Mouse (Mus musculus) midbrain, embryonic 13.5 days (tissue): ENCODE data around the gene Cotl1. TPM values are rescaled to one million over a fixed set of nuclear protein-coding genes. Genes with fewer than 3 reads are reported as not detected.

Source experiments
- ATAC-seq: fragments of 200-750 bp; cut with Nextera tagmentation; 2 replicates; pipeline ENCODE4 v1.8.0; 2017; ENCODE audit warnings: mild to moderate bottlenecking, moderate TSS enrichment, moderate library complexity
- H3K27ac ChIP-seq: fragments of 300-500 bp; sonication (generic); 2 replicates; pipeline ENCODE4 v1.5.1; 2015; ENCODE audit warnings: inconsistent platforms, mild to moderate bottlenecking, moderate library complexity
- H3K27me3 ChIP-seq: fragments of 300-500 bp; sonication (generic); 2 replicates; pipeline ENCODE4 v1.6.1; 2015; ENCODE audit warnings: mild to moderate bottlenecking, inconsistent platforms
- H3K36me3 ChIP-seq: fragments of 300-500 bp; sonication (generic); 2 replicates; pipeline ENCODE4 v1.6.1; 2015; ENCODE audit warnings: mild to moderate bottlenecking, inconsistent platforms
- H3K4me1 ChIP-seq: fragments of 300-500 bp; sonication (generic); replicated peaks from 2 replicates; pipeline ENCODE4 v1.6.1; 2015; ENCODE audit warnings: inconsistent platforms
- H3K4me2 ChIP-seq: fragments of 300-500 bp; sonication (generic); replicated peaks from 2 replicates; pipeline ENCODE4 v1.6.1; 2015; ENCODE audit warnings: moderate library complexity, mild to moderate bottlenecking, inconsistent platforms
- H3K4me3 ChIP-seq: fragments of 300-500 bp; sonication (generic); replicated peaks from 2 replicates; pipeline ENCODE4 v1.5.1; 2015; ENCODE audit warnings: mild to moderate bottlenecking, inconsistent platforms
- H3K9ac ChIP-seq: fragments of 300-500 bp; sonication (generic); replicated peaks from 2 replicates; pipeline ENCODE4 v1.6.1; 2015; ENCODE audit warnings: mild to moderate bottlenecking, inconsistent platforms
- H3K9me3 ChIP-seq: fragments of 300-500 bp; sonication (generic); 2 replicates; pipeline ENCODE4 v1.6.1; 2016; ENCODE audit warnings: mild to moderate bottlenecking, inconsistent platforms
- WGBS: fragments of 180-500 bp; shearing (Covaris S2); methylation state at CpG from one replicate; pipeline ENCODE4 v1.1.7; 2015; 5-methylcytosine and 5-hydroxymethylcytosine counted together
- polyA plus RNA-seq: library from polyadenylated mRNA; unstranded; fragments of >200 nt; fragmentation: Nextera tagmentation; extraction: Ambion mirVana; gene quantifications from 2 replicates; pipeline ENCODE4 v1.2.1, GENCODE M21; 2015

Gene Cotl1
- polyA plus RNA-seq, 1 experiment from 2014 or later, result 105 TPM

DNA sequence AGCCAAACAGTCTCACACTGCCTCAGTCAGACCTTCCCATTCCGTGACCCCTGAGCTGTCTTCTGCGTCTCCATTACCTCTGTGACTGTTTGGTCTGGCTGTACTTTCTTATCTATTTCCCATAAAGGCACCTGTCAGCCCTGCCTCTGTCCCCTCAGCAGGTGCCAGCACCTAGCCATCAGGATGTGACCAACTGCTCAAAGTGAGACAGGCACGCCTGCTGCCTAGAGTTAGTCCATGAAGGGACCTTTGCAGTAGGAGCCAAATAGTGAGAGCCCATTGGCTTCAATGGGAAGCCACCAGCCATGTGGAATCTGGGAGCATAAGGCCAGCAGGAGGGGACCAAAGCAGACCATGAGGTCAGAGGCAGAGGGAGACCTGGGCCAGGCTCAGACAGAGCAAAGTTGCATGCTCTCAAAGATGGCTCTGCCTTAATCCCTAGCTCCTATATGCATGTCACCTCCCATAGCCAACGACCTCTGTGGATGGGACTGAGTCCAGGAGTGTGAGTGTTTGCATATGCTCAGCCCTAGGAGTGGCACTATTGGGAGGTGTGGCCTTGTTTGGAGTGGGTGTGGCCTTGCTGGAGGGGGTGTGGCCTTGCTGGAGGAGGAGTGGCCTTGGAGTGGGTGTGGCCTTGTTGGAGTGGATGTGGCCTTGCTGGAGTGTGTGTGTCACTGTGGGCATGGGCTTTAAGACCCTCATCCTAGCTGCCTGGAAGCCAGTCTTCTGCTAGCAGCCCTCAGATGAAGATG lies 59.1 kb downstream of the Cotl1 start:
- no peaks in the 10 kb centered on the region for H3K9me3 ChIP-seq
- no peak overlapping the region for H3K4me3 ChIP-seq
- no peak overlapping the region for H3K9ac ChIP-seq
- no peaks in the 10 kb centered on the region for H3K36me3 ChIP-seq
- no peak overlapping the region for H3K4me2 ChIP-seq
- H3K27me3 ChIP-seq, result no peaks in the 10 kb centered on the region
- peaks cover 33% of the 10 kb centered on the region for H3K4me1 ChIP-seq
- no peak overlapping the region for H3K27ac ChIP-seq
- WGBS, result 78% methylated on average over 4 of the region's 4 CpGs
- ATAC-seq, result no peak

DNA sequence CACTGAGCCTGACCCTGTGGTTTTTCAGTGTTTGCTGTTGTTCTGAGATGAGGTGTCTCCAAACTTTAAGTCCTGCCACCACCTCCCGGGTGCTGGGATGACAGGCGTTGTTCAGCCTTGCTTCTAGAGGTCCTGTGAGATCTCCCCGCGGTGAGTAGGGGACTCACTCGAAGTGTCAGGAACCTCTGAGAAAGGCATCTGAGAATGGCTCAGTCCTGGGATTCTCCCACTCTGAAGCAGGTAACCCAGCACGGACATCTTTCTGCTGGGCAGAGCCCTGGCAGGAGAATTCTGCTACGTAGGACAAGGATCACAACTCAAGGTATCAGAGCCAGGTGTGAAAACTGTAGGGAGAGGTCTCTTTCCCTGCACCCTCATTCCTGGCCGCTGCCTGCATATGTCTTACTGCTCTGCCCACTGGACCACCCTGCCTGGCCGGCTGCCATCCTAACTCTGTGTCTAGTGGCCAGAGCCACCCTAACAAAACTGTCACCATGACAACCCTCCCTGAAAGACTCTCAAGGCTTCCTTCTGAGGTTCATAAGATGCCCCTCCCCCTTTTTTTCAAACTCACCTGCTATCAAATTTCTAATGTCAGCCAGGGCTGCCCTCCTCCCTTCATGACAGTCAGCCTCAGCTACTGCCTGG lies 59.8 kb downstream of the Cotl1 start:
- Histone ChIP-seq H3K9ac (no peak overlapping the region), H3K9me3 (no peaks in the 10 kb centered on the region), H3K36me3 (no peaks in the 10 kb centered on the region), H3K4me3 (no peak overlapping the region), H3K4me2 (no peak overlapping the region), H3K27ac (no peak overlapping the region), H3K4me1 (peaks cover 25% of the 10 kb centered on the region), H3K27me3 (no peaks in the 10 kb centered on the region)
- WGBS, result 78% methylated on average over 9 of the region's 9 CpGs
- ATAC-seq, result no peak

DNA sequence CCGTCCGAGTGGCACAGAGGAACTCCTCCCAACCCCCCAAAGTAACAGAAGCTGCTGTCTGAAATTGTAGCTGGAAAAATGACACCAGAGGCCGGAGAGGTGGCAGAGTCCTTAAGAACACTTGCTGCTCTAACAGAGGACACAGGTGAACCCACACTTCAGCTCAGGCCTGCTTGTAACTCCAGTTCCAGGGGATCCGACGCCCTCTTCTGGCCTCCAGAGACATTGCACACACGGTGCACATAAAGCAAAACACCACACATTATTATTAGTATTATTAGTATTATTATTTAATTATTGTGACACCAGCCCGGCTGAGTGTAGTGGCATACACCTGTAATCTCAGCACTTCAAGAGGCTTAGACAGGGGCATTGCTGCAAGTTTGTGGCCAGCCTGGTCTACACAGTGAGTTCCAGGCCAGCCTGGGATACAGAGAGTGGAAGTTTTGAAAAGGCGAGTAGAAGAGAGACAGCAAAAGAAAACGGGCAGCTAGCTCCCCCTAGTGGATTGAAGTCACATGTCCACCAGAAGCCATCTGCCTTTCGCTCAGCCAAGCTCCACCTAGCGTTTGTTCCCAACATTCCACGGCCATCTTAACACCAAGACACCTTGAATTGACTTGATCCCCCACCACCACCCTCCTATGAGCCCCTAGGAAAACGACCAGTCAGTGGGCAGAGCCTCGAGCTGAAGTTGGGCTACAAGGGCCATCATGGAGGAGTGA lies 61.2 kb downstream of the Cotl1 start:
- ATAC-seq, result peak; percentile 29; the same call in 1 of the 2 replicates
- H3K27me3 ChIP-seq, result no peaks in the 10 kb centered on the region
- peak overlapping the region; percentile 61 for H3K4me3 ChIP-seq
- no peak overlapping the region for H3K9ac ChIP-seq
- H3K27ac ChIP-seq, result peak overlapping the region; percentile 77
- H3K36me3 ChIP-seq, result no peaks in the 10 kb centered on the region
- H3K9me3 ChIP-seq, result no peaks in the 10 kb centered on the region
- H3K4me1 ChIP-seq, result peaks cover 21% of the 10 kb centered on the region
- WGBS, result 27% methylated on average over 14 of the region's 14 CpGs
- peak overlapping the region; percentile 89 for H3K4me2 ChIP-seq

DNA sequence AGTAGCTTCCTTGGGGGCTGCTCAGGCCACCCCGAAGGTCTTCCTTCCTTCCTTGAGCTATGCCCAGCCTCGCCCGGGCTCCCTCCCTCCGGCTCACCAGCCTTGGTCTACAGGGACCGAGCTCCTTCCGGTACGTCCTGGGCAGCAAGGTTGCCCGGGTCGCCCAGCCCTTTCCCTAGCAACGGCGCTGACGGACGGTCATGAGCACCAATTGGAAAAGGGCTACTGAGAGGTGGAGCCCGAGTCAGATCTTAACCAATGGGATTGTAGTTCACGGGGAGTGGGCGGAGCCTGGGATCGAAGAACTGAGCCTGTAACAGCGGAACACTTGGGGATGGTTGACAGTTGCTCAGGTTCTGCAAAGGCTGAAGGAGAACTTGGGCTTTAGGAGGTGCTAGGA lies 62.1 kb downstream of the Cotl1 start, which contains the start of gene Tldc1:
TSS of gene Tldc1 (minus strand) at position 154 of the 400 bp plus-strand sequence.
- H3K27me3 ChIP-seq, result no peaks in the 10 kb centered on the region
- under 1% methylated on average over 18 of the region's 18 CpGs for WGBS
- peaks cover 21% of the 10 kb centered on the region for H3K4me1 ChIP-seq
- H3K9me3 ChIP-seq, result no peaks in the 10 kb centered on the region
- peak; percentile 98 for ATAC-seq
- H3K9ac ChIP-seq, result peak within 1 kb of the TSS; percentile 80
- peak within 1 kb of the TSS; percentile 89 for H3K4me2 ChIP-seq
- H3K36me3 ChIP-seq, result no peaks in the 10 kb centered on the region
- H3K27ac ChIP-seq, result peak within 1 kb of the TSS; percentile 77
- H3K4me3 ChIP-seq, result peak within 1 kb of the TSS; percentile 61

DNA sequence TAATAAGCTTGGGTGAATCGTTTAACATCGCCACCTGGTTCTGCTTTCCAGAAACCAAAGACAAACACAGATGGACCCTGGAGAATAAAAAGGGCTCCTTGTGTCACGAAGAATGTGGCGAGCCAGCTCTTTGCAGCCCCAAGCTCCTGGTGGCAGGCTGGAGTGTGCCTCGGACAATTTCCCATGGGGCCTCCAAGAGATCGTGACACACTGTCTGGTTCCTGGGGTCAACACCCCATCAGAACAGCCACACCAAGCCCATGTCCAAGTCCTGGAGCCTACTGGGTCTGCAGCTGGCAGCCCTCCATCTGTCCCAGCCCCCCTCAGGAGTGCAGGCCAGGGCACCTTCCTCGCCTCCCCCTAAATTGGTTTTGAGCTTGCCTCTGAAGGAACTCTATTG lies 62.6 kb downstream of the Cotl1 start:
- peak overlapping the region; percentile 61 for H3K4me3 ChIP-seq
- peaks cover 21% of the 10 kb centered on the region for H3K4me1 ChIP-seq
- 19% methylated on average over 7 of the region's 7 CpGs for WGBS
- no peaks in the 10 kb centered on the region for H3K27me3 ChIP-seq
- peak overlapping the region; percentile 89 for H3K4me2 ChIP-seq
- no peaks in the 10 kb centered on the region for H3K9me3 ChIP-seq
- peak overlapping the region; percentile 80 for H3K9ac ChIP-seq
- H3K36me3 ChIP-seq, result peaks cover 3% of the 10 kb centered on the region; the same call in 1 of the 2 replicates
- H3K27ac ChIP-seq, result peak overlapping the region; percentile 75
- peak; percentile 39; the same call in 1 of the 2 replicates for ATAC-seq

DNA sequence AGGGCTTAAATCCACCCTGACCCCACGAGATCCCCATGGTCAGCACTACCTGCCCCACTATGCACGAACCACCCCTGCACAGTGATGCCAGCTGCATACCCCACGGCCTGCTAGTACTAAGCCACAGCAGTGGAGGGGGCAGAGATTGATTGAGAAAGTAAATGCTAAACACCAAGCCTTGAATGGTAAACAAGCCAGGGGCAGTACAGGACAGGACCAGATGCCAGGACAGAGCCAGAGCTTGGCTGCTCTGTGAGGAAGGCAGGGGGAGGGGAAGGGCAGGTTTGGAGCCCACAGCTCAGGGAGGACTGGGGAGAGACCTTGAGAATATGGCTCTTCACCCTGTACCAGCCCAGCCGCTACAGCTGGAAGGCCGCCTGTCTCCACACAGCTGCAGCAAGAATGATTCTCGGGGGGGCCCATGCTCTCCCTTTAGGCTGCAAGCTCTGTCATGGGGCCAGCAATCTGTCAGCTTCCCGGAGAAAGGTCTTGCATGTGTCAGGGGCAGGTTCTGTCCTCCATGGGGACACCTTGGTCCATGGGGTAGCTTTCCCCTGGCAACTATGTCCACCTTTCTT lies 63.6 kb downstream of the Cotl1 start:
- 90% methylated on average over 7 of the region's 7 CpGs for WGBS
- Histone ChIP-seq H3K4me1 (peaks cover 21% of the 10 kb centered on the region), H3K9me3 (no peaks in the 10 kb centered on the region), H3K4me2 (no peak overlapping the region), H3K27me3 (no peaks in the 10 kb centered on the region), H3K27ac (no peak overlapping the region), H3K36me3 (peaks cover 10% of the 10 kb centered on the region), H3K9ac (no peak overlapping the region), H3K4me3 (no peak overlapping the region)
- no peak for ATAC-seq

DNA sequence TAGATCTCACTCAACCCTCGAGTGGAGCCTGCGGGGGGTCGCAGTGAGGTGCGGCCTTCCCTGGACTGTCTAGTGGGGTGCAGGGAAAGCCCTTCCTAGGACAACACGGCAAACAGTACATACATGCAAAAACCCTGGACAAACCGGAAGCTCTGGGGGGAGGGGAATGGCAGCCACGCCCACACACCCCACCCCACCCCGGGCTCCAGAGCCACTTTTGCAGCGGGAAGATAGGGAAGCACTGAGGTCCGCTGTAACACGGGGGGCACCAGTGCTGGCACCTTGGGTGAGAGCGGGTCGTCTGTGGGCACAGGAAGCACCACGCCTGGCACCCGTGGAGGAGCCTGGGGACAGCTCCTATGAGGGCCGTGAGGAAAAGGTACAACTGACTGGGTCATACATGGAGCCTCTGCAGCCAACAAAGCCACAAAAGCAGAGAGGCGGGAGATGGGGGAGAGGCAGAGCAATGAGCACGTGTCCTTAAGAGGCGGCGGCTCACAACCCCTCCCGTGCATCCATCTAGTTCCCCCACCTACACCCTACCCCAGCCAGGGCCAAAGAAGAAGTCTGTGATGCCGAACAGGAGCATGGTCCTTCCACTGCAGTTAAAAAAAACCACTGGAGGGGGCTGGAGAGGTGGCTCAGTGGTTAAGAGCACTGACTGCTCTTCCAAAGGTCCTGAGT lies 74.4 kb downstream of the Cotl1 start:
- H3K4me2 ChIP-seq, result no peak overlapping the region
- 90% methylated on average over 22 of the region's 22 CpGs for WGBS
- H3K36me3 ChIP-seq, result peaks cover 59% of the 10 kb centered on the region
- no peak for ATAC-seq
- H3K27ac ChIP-seq, result no peak overlapping the region
- no peak overlapping the region for H3K4me3 ChIP-seq
- H3K27me3 ChIP-seq, result no peaks in the 10 kb centered on the region
- H3K9ac ChIP-seq, result no peak overlapping the region
- no peaks in the 10 kb centered on the region for H3K4me1 ChIP-seq
- H3K9me3 ChIP-seq, result no peaks in the 10 kb centered on the region

DNA sequence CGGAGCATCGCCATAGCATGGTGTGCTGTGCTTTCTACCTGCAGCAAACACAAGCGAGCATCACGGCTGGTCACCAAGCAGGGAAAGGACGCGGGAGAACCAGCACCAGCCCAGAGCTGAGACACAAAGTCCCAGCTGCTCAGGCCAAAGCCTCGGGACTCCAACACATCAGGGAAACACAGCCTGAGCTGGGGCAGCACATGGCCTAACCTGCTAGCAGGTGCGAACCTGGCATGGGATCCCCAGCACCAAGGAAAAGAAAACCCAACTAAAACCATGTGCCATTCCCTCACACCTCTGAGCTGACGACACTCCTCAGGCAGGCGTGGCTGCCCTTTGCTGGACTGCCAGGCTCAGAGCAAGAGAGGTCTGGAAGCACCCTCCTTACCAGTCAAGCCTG lies 75.0 kb downstream of the Cotl1 start:
- WGBS, result 88% methylated on average over 10 of the region's 10 CpGs
- H3K9me3 ChIP-seq, result no peaks in the 10 kb centered on the region
- H3K4me1 ChIP-seq, result no peaks in the 10 kb centered on the region
- H3K27me3 ChIP-seq, result no peaks in the 10 kb centered on the region
- no peak for ATAC-seq
- H3K4me2 ChIP-seq, result no peak overlapping the region
- no peak overlapping the region for H3K27ac ChIP-seq
- H3K9ac ChIP-seq, result no peak overlapping the region
- H3K36me3 ChIP-seq, result peaks cover 62% of the 10 kb centered on the region
- no peak overlapping the region for H3K4me3 ChIP-seq

DNA sequence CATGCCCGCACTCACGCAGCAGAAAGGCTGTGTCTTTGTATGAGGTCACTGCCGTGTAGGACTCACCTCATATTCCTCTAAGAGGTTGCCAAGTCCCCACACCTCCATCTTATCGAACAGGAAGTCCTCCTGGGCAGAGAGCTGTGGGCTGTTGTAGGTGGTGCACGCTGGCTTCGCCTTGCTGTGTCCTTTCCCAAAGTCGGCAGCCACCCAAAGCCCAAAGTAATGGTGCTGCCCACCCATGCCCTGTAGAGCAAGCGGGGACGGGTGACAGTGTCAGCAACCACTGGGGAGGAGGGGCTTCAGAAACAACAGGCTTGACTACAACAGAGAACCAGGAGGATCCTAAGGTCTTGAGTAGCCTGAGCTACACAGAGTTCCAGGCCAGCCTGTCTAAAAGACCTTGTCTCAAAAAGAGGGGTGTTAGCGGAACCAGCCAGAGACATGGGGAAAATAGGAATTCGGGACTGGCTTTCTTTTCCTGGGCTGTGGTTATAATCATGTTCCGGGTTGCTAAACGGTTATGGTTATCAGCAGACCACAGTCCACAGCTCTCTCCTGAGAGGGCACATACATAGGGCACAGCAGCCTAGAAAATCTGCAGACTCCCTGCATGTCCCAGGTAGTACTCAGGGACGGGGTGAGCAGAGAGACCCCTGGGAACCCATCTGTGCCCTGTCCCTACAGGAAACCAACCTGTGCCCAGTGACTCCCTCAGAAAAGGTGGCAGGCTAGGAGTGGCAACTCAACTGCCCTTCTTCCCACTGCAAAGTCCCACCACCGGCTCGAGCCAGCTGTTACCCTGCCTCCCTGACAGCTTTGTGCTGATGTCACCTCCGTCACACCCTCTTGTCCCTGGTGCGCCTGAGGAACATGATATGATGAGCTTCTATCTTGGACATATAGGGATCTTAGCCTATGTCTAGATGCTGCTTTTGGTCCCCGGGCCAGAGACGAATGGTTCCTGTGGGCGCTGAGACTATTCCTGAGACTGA lies 77.8 kb downstream of the Cotl1 start:
- WGBS, result 91% methylated on average over 21 of the region's 21 CpGs
- H3K36me3 ChIP-seq, result peaks cover 52% of the 10 kb centered on the region

DNA sequence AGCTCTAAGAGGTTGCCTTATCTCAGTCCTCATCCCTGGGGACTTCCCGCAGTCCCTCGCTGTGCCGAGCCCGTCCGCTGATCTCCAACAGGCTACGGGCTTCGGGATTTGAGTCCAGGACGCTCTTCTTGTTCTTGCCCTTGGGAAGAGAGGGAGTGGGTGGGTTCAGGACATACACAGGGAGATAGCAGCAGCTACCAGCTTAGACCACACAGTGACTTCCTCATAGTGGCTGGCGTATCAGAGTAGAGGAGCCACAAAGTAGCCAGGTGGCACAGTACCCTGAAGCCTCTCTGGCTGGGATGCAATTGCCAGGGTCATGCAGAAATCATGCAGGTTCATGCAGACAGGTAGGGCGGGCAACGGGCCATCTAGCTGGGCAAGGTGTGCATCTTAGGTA lies 78.7 kb downstream of the Cotl1 start:
- Histone ChIP-seq H3K36me3 (peaks cover 44% of the 10 kb centered on the region), H3K4me2 (no peak overlapping the region), H3K9ac (no peak overlapping the region), H3K4me1 (peaks cover 10% of the 10 kb centered on the region), H3K27me3 (no peaks in the 10 kb centered on the region), H3K9me3 (no peaks in the 10 kb centered on the region), H3K4me3 (no peak overlapping the region), H3K27ac (no peak overlapping the region)
- ATAC-seq, result no peak
- WGBS, result 91% methylated on average over 11 of the region's 11 CpGs

More for the DNA sequence above, 77.8 kb downstream of the Cotl1 start:
- no peak overlapping the region for H3K4me3 ChIP-seq
- H3K9me3 ChIP-seq, result no peaks in the 10 kb centered on the region
- no peak overlapping the region for H3K9ac ChIP-seq
- no peak overlapping the region for H3K4me2 ChIP-seq
- ATAC-seq, result no peak
- H3K27ac ChIP-seq, result no peak overlapping the region
- H3K4me1 ChIP-seq, result peaks cover 10% of the 10 kb centered on the region
- H3K27me3 ChIP-seq, result no peaks in the 10 kb centered on the region
